Mouse (Mus musculus) G1E (cell line): ENCODE measurements around the gene Apbb2. TPM values are rescaled to one million over a fixed set of nuclear protein-coding genes. Genes with fewer than 3 reads are reported as not detected.
A peak's percentile ranks its signal among the peaks of the same experiment; 100 is the strongest.

Source experiments
- ATAC-seq: 2 replicates; pipeline ENCODE4 v1.8.0; 2016; ENCODE audit warnings: mild to moderate bottlenecking; ENCODE audit not compliant: insufficient number of reproducible peaks, poor library complexity, low FRiP score, severe bottlenecking; ENCODE audit errors: extremely low read depth
- DNase-seq: peaks from one replicate; pipeline ENCODE4 v3.0.0; 2012; ENCODE audit warnings: low spot score
- H3K27me3 ChIP-seq: 2 replicates; pipeline ENCODE4 v1.6.1; 2012; ENCODE audit warnings: mild to moderate bottlenecking, low read length, inconsistent platforms; ENCODE audit not compliant: insufficient read depth
- H3K36me3 ChIP-seq: replicated peaks from 2 replicates; pipeline ENCODE3; 2012; ENCODE audit warnings: mild to moderate bottlenecking, inconsistent platforms
- H3K4me1 ChIP-seq: 2 replicates; pipeline ENCODE4 v1.6.1; 2012; ENCODE audit warnings: low read depth, low read length, inconsistent platforms, mixed read lengths; ENCODE audit not compliant: insufficient read depth
- H3K4me3 ChIP-seq: 2 replicates; pipeline ENCODE4 v1.5.1; 2012; ENCODE audit warnings: low read depth, mild to moderate bottlenecking, inconsistent platforms, low read length, moderate library complexity, mixed read lengths
- H3K9me3 ChIP-seq: replicated peaks from 2 replicates; pipeline ENCODE4 v1.6.1; 2012; ENCODE audit warnings: inconsistent platforms
- CTCF ChIP-seq: IDR thresholded peaks from 2 replicates; pipeline ENCODE4 v1.5.1; 2012; ENCODE audit warnings: low read depth, low read length, inconsistent platforms, mixed read lengths
- GATA1 ChIP-seq: IDR thresholded peaks from 2 replicates; pipeline ENCODE4 v1.6.1; 2012; ENCODE audit warnings: borderline replicate concordance, low read length, inconsistent platforms, mixed read lengths
- GATA2 ChIP-seq: IDR thresholded peaks from 2 replicates; pipeline ENCODE4 v1.6.1; 2012; ENCODE audit warnings: low read depth, low read length, inconsistent platforms, borderline replicate concordance
- POLR2AphosphoS5 ChIP-seq: IDR thresholded peaks from 2 replicates; pipeline ENCODE4 v1.6.1; 2012; ENCODE audit warnings: low read depth, low read length, inconsistent platforms; ENCODE audit not compliant: insufficient replicate concordance
- TAL1 ChIP-seq: conservative IDR thresholded peaks from 2 replicates; pipeline ENCODE4 v1.6.1; 2012; ENCODE audit warnings: low read depth, low read length, inconsistent platforms, mixed read lengths
- polyA plus RNA-seq: library from polyadenylated mRNA; stranded (reverse); fragments of >175 nt; gene quantifications from 2 replicates; pipeline ENCODE4 v1.2.3, GENCODE M21; 2012
- total RNA-seq, 2 experiments: library from RNA; stranded (forward) in 1 of 2; stranded (reverse) in 1 of 2; fragments of 200-1000 nt in 1 of 2; fragments of >200 nt in 1 of 2; fragmentation: Nextera tagmentation in 1 of 2; gene quantifications; 2 replicates each; pipeline ENCODE4 v1.2.3; 2014 to 2017

Gene Apbb2
- total and polyA plus RNA-seq, 3 experiments, result 0.16 TPM; not detected in 2

DNA sequence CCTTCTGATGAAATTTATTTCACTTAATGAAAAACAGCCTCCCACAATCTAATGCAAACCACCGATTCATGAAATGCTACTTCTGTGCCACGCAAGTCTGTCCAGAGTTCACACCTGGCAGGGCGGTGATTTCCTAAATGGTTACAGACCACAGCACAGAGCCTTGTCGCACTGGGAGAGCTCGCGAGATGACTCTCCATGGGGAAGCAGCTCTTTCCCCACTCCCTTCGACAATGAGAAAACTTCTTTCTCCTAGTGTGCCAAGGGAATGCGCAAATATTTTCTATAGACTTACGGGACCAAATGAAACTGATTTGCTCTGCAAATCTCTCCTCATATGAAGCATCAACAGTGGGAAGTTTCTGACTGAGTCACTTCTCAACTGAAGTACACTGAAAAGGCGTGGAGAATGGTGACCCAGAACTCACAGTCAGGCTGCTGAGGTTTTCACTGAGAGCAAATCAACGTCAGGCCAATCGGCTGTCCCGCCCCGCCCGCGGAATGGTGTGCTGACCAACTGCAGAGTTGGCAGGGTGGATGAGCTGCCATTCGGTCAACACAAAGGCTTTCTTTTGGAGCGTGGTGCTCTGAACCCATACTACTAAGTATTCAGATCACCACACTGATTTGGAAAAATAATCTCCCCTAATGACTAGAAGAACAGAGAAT lies 225.6 kb downstream of the Apbb2 start:
- Histone ChIP-seq H3K4me1 (no peaks in the 10 kb centered on the region), H3K4me3 (no peak overlapping the region), H3K36me3 (no peaks in the 10 kb centered on the region), H3K27me3 (no peaks in the 10 kb centered on the region), H3K9me3 (peaks cover 63% of the 10 kb centered on the region)
- ATAC-seq (no peak), DNase-seq (no peak)
- no peak for TF ChIP-seq GATA2
- TF ChIP-seq POLR2AphosphoS5, result no peak
- no peak for TF ChIP-seq CTCF
- no peak for TF ChIP-seq TAL1
- TF ChIP-seq GATA1, result no peak

- no peaks in the 10 kb centered on the region for H3K4me1 ChIP-seq
- peaks cover 60% of the 10 kb centered on the region for H3K9me3 ChIP-seq
- no peaks in the 10 kb centered on the region for H3K36me3 ChIP-seq
- ATAC-seq (no peak), DNase-seq (no peak)
- TF ChIP-seq GATA2 (no peak), TAL1 (no peak), GATA1 (no peak), POLR2AphosphoS5 (no peak), CTCF (no peak)
- no peaks in the 10 kb centered on the region for H3K27me3 ChIP-seq
- no peak overlapping the region for H3K4me3 ChIP-seq
Observed at GRCm38 (mm10) chr5:66391771-66392170, 226.8 kb downstream of the Apbb2 start.

GRCm38 (mm10) chr5:66391299-66391698 lies 227.3 kb downstream of the Apbb2 start:
- DNase-seq (no peak), ATAC-seq (no peak)
- no peak overlapping the region for H3K4me3 ChIP-seq
- no peaks in the 10 kb centered on the region for H3K36me3 ChIP-seq
- H3K4me1 ChIP-seq, result no peaks in the 10 kb centered on the region
- H3K9me3 ChIP-seq, result peaks cover 65% of the 10 kb centered on the region
- TF ChIP-seq TAL1 (no peak), POLR2AphosphoS5 (no peak), CTCF (no peak), GATA1 (no peak), GATA2 (no peak)
- no peaks in the 10 kb centered on the region for H3K27me3 ChIP-seq

DNA sequence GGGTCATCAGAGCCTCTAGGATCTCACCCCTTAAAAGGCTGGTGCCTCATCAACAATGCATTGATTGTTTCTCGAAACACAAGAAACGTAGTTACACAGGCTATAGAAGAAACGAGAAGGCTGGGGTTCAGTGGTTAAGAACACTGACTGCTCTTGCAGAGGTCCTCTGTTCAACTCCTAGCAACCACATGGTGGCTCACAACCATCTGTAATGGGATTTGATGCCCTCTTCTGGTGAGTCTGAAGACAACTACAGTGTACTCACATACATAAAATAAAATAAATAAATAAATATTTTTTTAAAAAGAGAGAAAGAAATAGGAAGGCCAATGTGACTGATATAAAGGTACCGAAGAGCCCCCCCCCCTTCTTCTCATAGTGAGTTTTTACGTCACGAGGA lies 228.0 kb downstream of the Apbb2 start:
- no peaks in the 10 kb centered on the region for H3K36me3 ChIP-seq
- DNase-seq (no peak), ATAC-seq (no peak)
- H3K4me1 ChIP-seq, result no peaks in the 10 kb centered on the region
- no peaks in the 10 kb centered on the region for H3K27me3 ChIP-seq
- no peak for TF ChIP-seq CTCF
- TF ChIP-seq GATA1, result no peak
- no peak for TF ChIP-seq POLR2AphosphoS5
- TF ChIP-seq GATA2, result no peak
- TF ChIP-seq TAL1, result no peak
- H3K4me3 ChIP-seq, result no peak overlapping the region
- peaks cover 65% of the 10 kb centered on the region for H3K9me3 ChIP-seq

DNA sequence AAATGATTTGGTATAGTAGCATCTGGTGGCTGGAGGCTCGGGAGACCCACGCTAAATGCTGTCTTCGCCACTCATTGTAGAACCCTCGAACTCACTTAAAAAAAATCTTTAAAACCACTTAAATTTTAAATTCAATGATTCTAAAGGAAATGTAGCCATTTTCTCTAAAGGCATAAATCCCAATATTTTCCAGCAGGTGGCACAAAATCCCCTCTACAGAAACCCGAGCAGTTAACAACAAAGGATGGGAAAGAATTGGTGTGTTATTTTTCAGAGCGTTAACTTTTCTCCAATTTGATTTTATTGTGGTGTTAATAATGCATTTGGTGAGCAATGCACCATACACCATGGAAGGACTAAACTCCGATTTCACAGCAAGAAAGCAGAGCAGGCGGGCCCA lies 231.1 kb downstream of the Apbb2 start:
- Histone ChIP-seq H3K27me3 (no peaks in the 10 kb centered on the region), H3K4me1 (no peaks in the 10 kb centered on the region), H3K36me3 (no peaks in the 10 kb centered on the region), H3K9me3 (peaks cover 66% of the 10 kb centered on the region), H3K4me3 (no peak overlapping the region)
- ATAC-seq (no peak), DNase-seq (no peak)
- TF ChIP-seq POLR2AphosphoS5, result no peak
- no peak for TF ChIP-seq TAL1
- no peak for TF ChIP-seq CTCF
- TF ChIP-seq GATA2, result no peak
- no peak for TF ChIP-seq GATA1

DNA sequence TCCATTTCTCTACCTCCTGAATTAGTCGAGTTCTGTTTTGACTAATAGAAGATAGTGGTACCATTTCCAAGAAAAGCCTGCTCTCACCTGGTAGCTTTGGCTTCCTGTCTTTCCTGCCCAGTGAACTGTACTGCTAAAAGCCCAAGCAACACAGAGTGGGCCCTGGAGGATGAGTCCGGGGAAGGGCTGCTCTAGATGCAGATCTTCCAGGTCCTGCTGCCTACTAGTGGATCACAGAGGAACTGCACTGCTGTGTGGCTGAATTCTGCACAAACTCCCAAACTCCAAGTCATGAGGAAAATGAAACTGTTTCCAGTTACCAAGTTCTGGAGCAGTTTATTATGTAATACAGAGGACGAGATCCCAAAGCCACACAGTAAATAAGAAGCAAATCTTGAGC lies 232.9 kb downstream of the Apbb2 start:
- Histone ChIP-seq H3K27me3 (no peaks in the 10 kb centered on the region), H3K4me3 (no peak overlapping the region), H3K4me1 (no peaks in the 10 kb centered on the region), H3K36me3 (no peaks in the 10 kb centered on the region), H3K9me3 (peaks cover 71% of the 10 kb centered on the region)
- DNase-seq (no peak), ATAC-seq (no peak)
- no peak for TF ChIP-seq POLR2AphosphoS5
- no peak for TF ChIP-seq TAL1
- no peak for TF ChIP-seq GATA1
- no peak for TF ChIP-seq GATA2
- TF ChIP-seq CTCF, result 0 out of 2 replicates have a peak, but pooled peaks have one; percentile 11
